Mouse (Mus musculus): ENCODE results near the gene Cldn16. TPM values are rescaled to one million over a fixed set of nuclear protein-coding genes. Genes with fewer than 3 reads are reported as not detected.

Cldn16 gene
- polyA plus RNA-seq (2012; rRNA removed), result not detected in 2 replicates

- TF ChIP-seq POLR2A (IDR thresholded peaks at IDR 0.05; ENCODE audit: control insufficient read depth, low read depth, low read length) (no peak), CTCF (IDR thresholded peaks at IDR 0.05; ENCODE audit: control insufficient read depth, insufficient read depth, insufficient replicate concordance, low read depth, low read length) (no peak)
- Histone ChIP-seq H3K4me1 (ENCODE audit: control insufficient read depth, insufficient read depth, low read length) (no peaks in the 10 kb centered on the region), H3K27me3 (ENCODE audit: control insufficient read depth, insufficient read depth, low read length) (no peaks in the 10 kb centered on the region), H3K27ac (ENCODE audit: control insufficient read depth, insufficient read depth, low read depth, low read length) (no peak within 1 kb of the TSS), H3K36me3 (ENCODE audit: control insufficient read depth, insufficient read depth, low read length) (no peaks in the 10 kb centered on the region), H3K4me3 (ENCODE audit: control insufficient read depth, low read depth, low read length) (no peak within 1 kb of the TSS)
Measured at GRCm38 (mm10) chr16:26462835-26463234, at the start of gene Cldn16. Gene Cldn16 (plus strand): TSS chr16:26463135.

- Histone ChIP-seq H3K36me3 (ENCODE audit: control insufficient read depth, insufficient read depth, low read length) (no peaks in the 10 kb centered on the region), H3K27me3 (ENCODE audit: control insufficient read depth, insufficient read depth, low read length) (no peaks in the 10 kb centered on the region), H3K4me1 (ENCODE audit: control insufficient read depth, insufficient read depth, low read length) (no peaks in the 10 kb centered on the region), H3K4me3 (ENCODE audit: control insufficient read depth, low read depth, low read length) (no peak overlapping the region), H3K27ac (ENCODE audit: control insufficient read depth, insufficient read depth, low read depth, low read length) (no peak overlapping the region)
- TF ChIP-seq CTCF (IDR thresholded peaks at IDR 0.05; ENCODE audit: control insufficient read depth, insufficient read depth, insufficient replicate concordance, low read depth, low read length) (no peak), POLR2A (IDR thresholded peaks at IDR 0.05; ENCODE audit: control insufficient read depth, low read depth, low read length) (no peak)
Measured at GRCm38 (mm10) chr16:26418616-26419015, 44.3 kb upstream of the Cldn16 start.

GRCm38 (mm10) chr16:26422078-26422477 is 40.9 kb upstream of the Cldn16 start:
- Histone ChIP-seq H3K4me1 (ENCODE audit: control insufficient read depth, insufficient read depth, low read length) (no peaks in the 10 kb centered on the region), H3K36me3 (ENCODE audit: control insufficient read depth, insufficient read depth, low read length) (no peaks in the 10 kb centered on the region), H3K27ac (ENCODE audit: control insufficient read depth, insufficient read depth, low read depth, low read length) (no peak overlapping the region), H3K27me3 (ENCODE audit: control insufficient read depth, insufficient read depth, low read length) (no peaks in the 10 kb centered on the region), H3K4me3 (ENCODE audit: control insufficient read depth, low read depth, low read length) (no peak overlapping the region)
- no peak for TF ChIP-seq POLR2A (IDR thresholded peaks at IDR 0.05; ENCODE audit: control insufficient read depth, low read depth, low read length)
- no peak for TF ChIP-seq CTCF (IDR thresholded peaks at IDR 0.05; ENCODE audit: control insufficient read depth, insufficient read depth, insufficient replicate concordance, low read depth, low read length)

- H3K4me3 ChIP-seq (ENCODE audit: control insufficient read depth, low read depth, low read length), result no peak overlapping the region
- H3K36me3 ChIP-seq (ENCODE audit: control insufficient read depth, insufficient read depth, low read length), result no peaks in the 10 kb centered on the region
- H3K27me3 ChIP-seq (ENCODE audit: control insufficient read depth, insufficient read depth, low read length), result no peaks in the 10 kb centered on the region
- TF ChIP-seq POLR2A (IDR thresholded peaks at IDR 0.05; ENCODE audit: control insufficient read depth, low read depth, low read length), result no peak
- H3K27ac ChIP-seq (ENCODE audit: control insufficient read depth, insufficient read depth, low read depth, low read length), result no peak overlapping the region
- H3K4me1 ChIP-seq (ENCODE audit: control insufficient read depth, insufficient read depth, low read length), result no peaks in the 10 kb centered on the region
Measured at GRCm38 (mm10) chr16:26430246-26430645, 32.7 kb upstream of the Cldn16 start.

- TF ChIP-seq CTCF (IDR thresholded peaks at IDR 0.05; ENCODE audit: control insufficient read depth, insufficient read depth, insufficient replicate concordance, low read depth, low read length) (no peak), POLR2A (IDR thresholded peaks at IDR 0.05; ENCODE audit: control insufficient read depth, low read depth, low read length) (no peak)
- H3K4me3 ChIP-seq (ENCODE audit: control insufficient read depth, low read depth, low read length), result no peak overlapping the region
- no peaks in the 10 kb centered on the region for H3K27me3 ChIP-seq (ENCODE audit: control insufficient read depth, insufficient read depth, low read length)
- no peaks in the 10 kb centered on the region for H3K4me1 ChIP-seq (ENCODE audit: control insufficient read depth, insufficient read depth, low read length)
- H3K27ac ChIP-seq (ENCODE audit: control insufficient read depth, insufficient read depth, low read depth, low read length), result no peak overlapping the region
- H3K36me3 ChIP-seq (ENCODE audit: control insufficient read depth, insufficient read depth, low read length), result no peaks in the 10 kb centered on the region
Measured at GRCm38 (mm10) chr16:26433486-26433885, 29.4 kb upstream of the Cldn16 start.

GRCm38 (mm10) chr16:26440031-26440430 is 22.9 kb upstream of the Cldn16 start:
- Histone ChIP-seq H3K27ac (ENCODE audit: control insufficient read depth, insufficient read depth, low read depth, low read length) (no peak overlapping the region), H3K4me1 (ENCODE audit: control insufficient read depth, insufficient read depth, low read length) (no peaks in the 10 kb centered on the region), H3K4me3 (ENCODE audit: control insufficient read depth, low read depth, low read length) (no peak overlapping the region), H3K27me3 (ENCODE audit: control insufficient read depth, insufficient read depth, low read length) (no peaks in the 10 kb centered on the region), H3K36me3 (ENCODE audit: control insufficient read depth, insufficient read depth, low read length) (no peaks in the 10 kb centered on the region)
- no peak for TF ChIP-seq POLR2A (IDR thresholded peaks at IDR 0.05; ENCODE audit: control insufficient read depth, low read depth, low read length)
- no peak for TF ChIP-seq CTCF (IDR thresholded peaks at IDR 0.05; ENCODE audit: control insufficient read depth, insufficient read depth, insufficient replicate concordance, low read depth, low read length)

- TF ChIP-seq CTCF (IDR thresholded peaks at IDR 0.05; ENCODE audit: control insufficient read depth, insufficient read depth, insufficient replicate concordance, low read depth, low read length) (no peak), POLR2A (IDR thresholded peaks at IDR 0.05; ENCODE audit: control insufficient read depth, low read depth, low read length) (no peak)
- Histone ChIP-seq H3K36me3 (ENCODE audit: control insufficient read depth, insufficient read depth, low read length) (no peaks in the 10 kb centered on the region), H3K4me3 (ENCODE audit: control insufficient read depth, low read depth, low read length) (no peak overlapping the region), H3K27ac (ENCODE audit: control insufficient read depth, insufficient read depth, low read depth, low read length) (no peak overlapping the region), H3K27me3 (ENCODE audit: control insufficient read depth, insufficient read depth, low read length) (no peaks in the 10 kb centered on the region), H3K4me1 (ENCODE audit: control insufficient read depth, insufficient read depth, low read length) (no peaks in the 10 kb centered on the region)
Measured at GRCm38 (mm10) chr16:26441156-26441555, 21.8 kb upstream of the Cldn16 start.

- Histone ChIP-seq H3K27me3 (ENCODE audit: control insufficient read depth, insufficient read depth, low read length) (no peaks in the 10 kb centered on the region), H3K27ac (ENCODE audit: control insufficient read depth, insufficient read depth, low read depth, low read length) (no peak overlapping the region), H3K4me1 (ENCODE audit: control insufficient read depth, insufficient read depth, low read length) (no peaks in the 10 kb centered on the region), H3K36me3 (ENCODE audit: control insufficient read depth, insufficient read depth, low read length) (no peaks in the 10 kb centered on the region), H3K4me3 (ENCODE audit: control insufficient read depth, low read depth, low read length) (no peak overlapping the region)
- TF ChIP-seq CTCF (IDR thresholded peaks at IDR 0.05; ENCODE audit: control insufficient read depth, insufficient read depth, insufficient replicate concordance, low read depth, low read length) (no peak), POLR2A (IDR thresholded peaks at IDR 0.05; ENCODE audit: control insufficient read depth, low read depth, low read length) (no peak)
Measured at GRCm38 (mm10) chr16:26444843-26445242, 18.1 kb upstream of the Cldn16 start.

Data from testis, adult 2 months (tissue).